Mouse (Mus musculus): ENCODE data around the gene Rer1.
A peak's percentile ranks its signal among the peaks of the same experiment; 100 is the strongest.

DNA sequence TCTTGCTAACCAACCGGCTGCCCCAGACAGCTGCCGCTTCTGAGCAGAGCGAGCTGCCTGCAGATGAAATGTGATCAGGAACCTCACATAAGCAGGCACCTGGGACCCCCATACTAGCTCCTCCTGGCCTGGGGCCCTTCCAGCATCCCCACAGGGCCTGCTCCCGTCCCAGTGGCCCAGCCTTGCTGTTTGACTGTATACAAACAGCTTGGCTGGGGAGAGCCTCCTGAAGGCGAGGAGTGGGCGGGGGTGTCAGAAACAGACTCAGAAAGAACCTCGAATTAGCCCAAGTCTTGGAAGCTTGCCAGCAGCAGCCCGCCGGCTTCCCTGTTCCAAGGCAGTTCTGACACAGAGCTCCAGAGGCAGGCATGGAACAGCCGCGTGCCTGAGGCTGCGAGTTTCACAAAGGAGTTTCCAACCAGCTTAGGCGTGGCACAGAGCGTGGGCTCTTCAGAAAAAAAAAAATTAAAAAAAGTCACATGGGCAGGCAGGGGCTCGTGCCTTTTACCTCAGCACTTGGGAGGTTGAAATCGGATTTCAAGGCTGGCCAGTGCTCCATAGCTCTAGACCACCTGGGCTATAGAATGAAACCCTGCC, 36.4 kb upstream of the Rer1 start:
- TF ChIP-seq USF1 (IDR thresholded peaks at IDR 0.05; ENCODE audit: low read depth), result peak; percentile 45
- TF ChIP-seq MAX (IDR thresholded peaks at IDR 0.05), result no peak
- no peak for TF ChIP-seq CTCF (IDR thresholded peaks at IDR 0.05; ENCODE audit: control insufficient read depth, insufficient read depth, insufficient read length)
- TF ChIP-seq CEBPB (IDR thresholded peaks at IDR 0.05; ENCODE audit: low read depth), result no peak
- no peak for TF ChIP-seq MYOD1 (IDR thresholded peaks at IDR 0.05; ENCODE audit: control insufficient read depth, insufficient read length, low read depth)
- no peak for TF ChIP-seq MYOG (IDR thresholded peaks at IDR 0.05; ENCODE audit: control insufficient read depth, extremely low read depth, insufficient read length)
